Mouse (Mus musculus) heart, adult 9 months (tissue): ENCODE data around the gene Vmn2r43.
"Not testable (repeated sequence)": the region's sequence is repeated elsewhere in the genome, so short reads cannot be mapped to it uniquely, and the experiment has no call there.

Experiments
- DNase-seq, 2 experiments: peaks; one replicate each; pipeline ENCODE4 v3.0.0; 2022; ENCODE audit warnings: low spot score in 2 of 2

The Vmn2r43 gene

DNA sequence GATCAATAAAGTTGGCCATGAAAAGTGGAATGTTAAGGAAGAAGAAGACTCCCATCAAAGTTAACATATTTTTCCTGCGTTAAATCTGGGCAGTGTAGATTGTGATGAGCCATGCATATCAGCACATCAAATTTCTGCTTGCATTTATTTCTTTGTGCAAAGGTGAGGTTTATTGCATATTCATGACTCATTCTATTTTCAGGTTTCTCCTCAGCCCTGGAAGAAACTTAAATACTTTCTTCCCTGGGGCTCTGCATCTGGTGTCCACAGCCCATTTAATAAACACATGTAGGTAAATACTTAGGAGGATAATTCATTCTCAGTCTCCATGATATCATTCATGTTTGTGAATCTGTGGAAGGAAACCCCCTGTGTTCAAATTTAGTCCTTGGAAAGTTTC, at the start of gene Vmn2r43:
Vmn2r43 (minus strand) TSS at position 101 of the 400 bp plus-strand sequence.
- DNase-seq = not testable (repeated sequence)

DNA sequence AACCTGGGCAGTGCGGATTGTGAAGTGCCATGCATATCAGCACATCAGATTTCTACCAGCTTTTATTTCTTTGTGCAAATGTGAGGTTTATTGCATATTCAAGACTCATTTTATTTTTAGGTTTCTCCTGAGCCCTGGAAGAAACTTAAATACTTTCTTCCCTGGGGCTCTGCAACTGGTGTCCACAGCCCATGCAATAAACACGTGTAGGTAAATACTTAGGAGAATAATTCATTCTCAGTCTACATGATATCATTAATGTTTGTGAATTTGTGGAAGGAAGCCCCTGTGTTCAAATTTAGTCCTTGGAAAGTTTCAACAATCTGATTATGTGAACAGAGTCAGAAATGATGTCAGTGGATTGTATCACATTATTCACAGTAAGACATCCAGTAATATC, 60.2 kb downstream of the Vmn2r43 start, which contains the start of gene Vmn2r42:
Vmn2r42 (minus strand) TSS at position 101 of the 400 bp plus-strand sequence.
- not testable (repeated sequence) for DNase-seq
